Mouse (Mus musculus): ENCODE results near the gene Slc6a5.

- TF ChIP-seq POLR2A (IDR thresholded peaks at IDR 0.05; ENCODE audit: low read depth, low read length) (no peak), CTCF (IDR thresholded peaks at IDR 0.05; ENCODE audit: borderline replicate concordance, insufficient read depth, low read length) (no peak)
Measured at GRCm38 (mm10) chr7:49913728-49914328, 3.9 kb downstream of the Slc6a5 start.

Data from embryonic fibroblast, embryonic 13.5 days (primary cell).